Mouse (Mus musculus): Measurements from ENCODE around the gene Akap7. TPM values are rescaled to one million over a fixed set of nuclear protein-coding genes. Genes with fewer than 3 reads are reported as not detected.

Akap7 gene
- polyA plus RNA-seq, 1 experiment, result 5.2 TPM

DNA sequence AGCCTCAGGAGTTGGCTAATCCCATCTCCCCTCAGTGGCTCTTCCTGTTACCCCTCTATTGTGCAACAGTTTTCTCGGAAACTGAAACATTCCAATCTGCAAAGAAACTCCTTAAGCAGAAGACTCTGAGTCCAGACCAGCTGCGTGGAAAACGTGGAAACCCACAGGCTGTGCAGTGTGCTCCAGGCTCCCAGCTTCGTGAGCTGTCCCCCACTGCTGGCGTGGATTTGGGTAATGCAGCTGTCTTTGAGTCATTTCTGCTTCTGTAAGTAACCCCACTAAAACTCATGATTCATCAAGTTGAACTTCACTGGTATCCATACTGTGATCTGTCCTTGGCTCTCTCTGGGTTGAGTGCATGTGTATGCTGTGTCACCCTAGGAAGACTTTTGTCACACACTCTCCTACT is 179.2 kb downstream of the Akap7 start:
- H3K36me3 ChIP-seq (ENCODE audit: control insufficient read depth, insufficient read depth, low read length), result no peaks in the 10 kb centered on the region
- H3K4me1 ChIP-seq (ENCODE audit: control insufficient read depth, insufficient read depth, insufficient read length), result no peaks in the 10 kb centered on the region
- H3K4me3 ChIP-seq (ENCODE audit: extremely low read depth, insufficient read depth, insufficient read length), result no peak overlapping the region
- 73% methylated on average over 5 of the region's 5 CpGs for WGBS
- TF ChIP-seq POLR2A (IDR thresholded peaks at IDR 0.05; ENCODE audit: low read depth, low read length) (no peak), CTCF (IDR thresholded peaks at IDR 0.05; ENCODE audit: extremely low read depth, insufficient read depth, insufficient read length, insufficient replicate concordance) (no peak)
- H3K27ac ChIP-seq (ENCODE audit: insufficient read depth, low read length), result no peak overlapping the region
- no peak for DNase-seq (ENCODE audit: low read depth in 1 of 2, low spot score in 2 of 2)
- H3K27me3 ChIP-seq (ENCODE audit: control insufficient read depth, insufficient read depth, low read length), result no peaks in the 10 kb centered on the region

DNA sequence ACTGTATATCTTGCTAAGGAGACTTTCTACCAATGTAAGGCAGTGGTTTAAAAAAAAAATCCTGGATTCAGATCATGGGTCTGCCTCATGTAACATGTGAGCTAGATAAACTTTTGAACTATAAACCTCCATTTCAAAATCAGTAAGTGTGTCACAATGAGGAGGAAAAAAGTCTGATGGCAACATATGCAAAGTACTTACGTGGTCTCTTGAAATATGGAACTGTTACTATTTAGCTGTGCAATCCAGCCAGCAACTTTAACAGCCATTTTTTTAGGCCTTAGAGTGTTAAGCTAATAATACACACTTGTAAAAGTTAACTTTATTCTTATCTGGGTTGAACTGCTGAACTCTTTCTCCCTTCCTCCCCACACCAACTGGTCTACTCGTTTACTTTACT is 181.6 kb downstream of the Akap7 start:
- H3K27me3 ChIP-seq (ENCODE audit: control insufficient read depth, insufficient read depth, low read length), result no peaks in the 10 kb centered on the region

DNA sequence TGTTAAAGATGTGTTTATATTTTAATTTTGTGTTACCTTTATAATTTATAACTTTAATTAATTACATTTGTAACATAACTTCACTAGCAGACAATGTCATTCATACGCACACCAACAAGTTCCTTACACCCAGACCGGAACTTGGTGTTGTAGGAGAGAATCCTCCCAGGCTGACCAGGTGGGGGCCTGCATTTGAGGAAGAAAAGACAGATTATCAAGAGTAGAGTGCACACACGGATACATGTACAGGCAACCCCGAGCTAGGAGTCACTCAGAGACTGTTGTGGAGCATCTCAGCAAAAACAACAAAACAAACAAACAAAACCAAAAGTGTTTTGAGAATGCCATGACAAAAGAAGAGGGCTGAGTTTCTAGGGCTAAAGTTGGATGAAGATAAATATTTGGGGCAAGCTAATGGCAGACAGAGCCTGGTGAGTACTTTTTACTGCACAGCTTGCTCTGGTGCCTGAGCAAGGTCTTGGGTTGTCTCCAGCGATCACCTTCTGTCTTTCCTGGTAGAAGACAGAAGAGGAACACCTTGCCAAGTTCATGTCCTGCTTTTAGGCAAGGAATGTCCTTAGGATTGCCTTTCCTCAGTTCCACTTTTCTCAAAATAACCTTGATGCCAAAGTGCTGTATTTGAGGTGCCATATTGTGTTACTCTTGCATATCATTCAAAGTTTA is 186.7 kb downstream of the Akap7 start:
- Histone ChIP-seq H3K27ac (ENCODE audit: insufficient read depth, low read length) (no peak overlapping the region), H3K4me3 (ENCODE audit: extremely low read depth, insufficient read depth, insufficient read length) (no peak overlapping the region), H3K36me3 (ENCODE audit: control insufficient read depth, insufficient read depth, low read length) (no peaks in the 10 kb centered on the region), H3K27me3 (ENCODE audit: control insufficient read depth, insufficient read depth, low read length) (no peaks in the 10 kb centered on the region), H3K4me1 (ENCODE audit: control insufficient read depth, insufficient read depth, insufficient read length) (peaks cover 9% of the 10 kb centered on the region; the same call in 1 of the 2 replicates)
- DNase-seq (ENCODE audit: low read depth in 1 of 2, low spot score in 2 of 2), result no peak
- no peak for TF ChIP-seq CTCF (IDR thresholded peaks at IDR 0.05; ENCODE audit: extremely low read depth, insufficient read depth, insufficient read length, insufficient replicate concordance)
- no peak for TF ChIP-seq POLR2A (IDR thresholded peaks at IDR 0.05; ENCODE audit: low read depth, low read length)
- 89% methylated on average over 5 of the region's 5 CpGs for WGBS

More for the DNA sequence above, 181.6 kb downstream of the Akap7 start:
- no peak overlapping the region for H3K27ac ChIP-seq (ENCODE audit: insufficient read depth, low read length)
- H3K4me1 ChIP-seq (ENCODE audit: control insufficient read depth, insufficient read depth, insufficient read length), result no peaks in the 10 kb centered on the region
- DNase-seq (ENCODE audit: low read depth in 1 of 2, low spot score in 2 of 2), result no peak
- 67% methylated on average over 2 of the region's 2 CpGs for WGBS
- H3K36me3 ChIP-seq (ENCODE audit: control insufficient read depth, insufficient read depth, low read length), result no peaks in the 10 kb centered on the region
- TF ChIP-seq CTCF (IDR thresholded peaks at IDR 0.05; ENCODE audit: extremely low read depth, insufficient read depth, insufficient read length, insufficient replicate concordance) (no peak), POLR2A (IDR thresholded peaks at IDR 0.05; ENCODE audit: low read depth, low read length) (no peak)
- no peak overlapping the region for H3K4me3 ChIP-seq (ENCODE audit: extremely low read depth, insufficient read depth, insufficient read length)

Other genes with a start within 250 kb of the Akap7 start
- gene Epb41l2, start 51.9 kb upstream of the Akap7 start, polyA plus RNA-seq (2012; rRNA removed), result 36.6 and 44.5 TPM in 2 replicates
- not detected in 2 replicates for gene Smlr1, start 228.4 kb upstream of the Akap7 start, polyA plus RNA-seq (2012; rRNA removed)